Mouse (Mus musculus): Measurements from ENCODE around the gene Stat1. TPM values are rescaled to one million over a fixed set of nuclear protein-coding genes. Genes with fewer than 3 reads are reported as not detected.

The Stat1 gene
- polyA plus RNA-seq, 1 experiment, result 40.8 TPM

DNA sequence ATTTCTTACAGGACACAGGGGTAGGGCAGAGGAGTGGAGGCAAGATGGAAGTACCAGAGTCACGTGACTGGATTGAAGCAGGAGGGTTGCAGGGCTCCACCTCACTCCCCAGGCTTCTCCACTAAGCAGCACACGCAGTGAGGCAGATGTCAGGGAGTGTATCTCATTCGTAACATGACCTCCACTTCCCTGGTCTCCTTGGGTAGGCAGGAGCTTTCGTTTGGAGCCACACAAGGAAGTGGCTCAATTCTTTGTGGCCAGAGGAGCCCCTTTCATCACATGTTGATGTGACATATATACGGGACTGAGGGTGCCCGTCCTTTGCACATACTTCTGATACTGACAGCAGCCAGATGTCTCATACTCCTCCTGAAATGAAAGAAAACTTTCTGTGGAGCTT lies 10.6 kb downstream of the Stat1 start:
- WGBS, result 62% methylated on average over 6 of the region's 6 CpGs
- H3K27me3 ChIP-seq (replicated peaks; ENCODE audit: control insufficient read depth, insufficient read depth, low read length), result no peaks in the 10 kb centered on the region

DNA sequence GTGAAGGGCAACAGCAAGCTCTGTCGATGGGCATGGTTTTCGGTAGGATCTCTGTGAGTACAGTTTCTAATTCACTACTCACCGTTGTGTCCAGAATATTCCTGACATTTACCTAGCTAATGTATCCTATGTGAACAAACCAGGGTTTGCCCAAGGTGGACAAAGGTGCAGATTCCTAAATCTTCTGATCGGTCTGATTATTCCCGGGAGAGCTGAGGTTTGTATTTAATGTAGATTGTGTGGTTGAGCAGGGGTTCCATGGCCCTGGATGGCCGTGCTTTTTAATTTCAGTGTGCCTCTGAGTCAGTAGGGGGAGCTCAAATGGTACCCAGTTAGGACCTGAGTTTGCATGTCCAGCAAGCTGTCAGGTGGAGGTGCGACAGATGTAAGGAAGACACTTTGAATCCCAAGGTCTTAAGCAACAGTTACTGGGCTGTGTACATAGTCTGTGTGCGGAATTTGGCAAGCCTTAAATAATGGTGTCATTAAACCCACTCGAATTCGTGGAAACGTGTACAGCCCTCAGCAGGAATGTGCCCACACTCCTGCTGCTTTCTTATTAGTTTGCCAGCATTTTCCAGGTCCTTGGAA lies 12.6 kb downstream of the Stat1 start:
- H3K36me3 ChIP-seq (ENCODE audit: control insufficient read depth, insufficient read depth, low read length), result peaks cover 2% of the 10 kb centered on the region; the same call in 1 of the 2 replicates
- TF ChIP-seq POLR2A (IDR thresholded peaks at IDR 0.05; ENCODE audit: low read depth, low read length), result no peak
- TF ChIP-seq CTCF (conservative IDR thresholded peaks at IDR 0.05; ENCODE audit: insufficient read depth, insufficient read length, low read depth, low read length), result no peak

More for the DNA sequence above, 10.6 kb downstream of the Stat1 start:
- Histone ChIP-seq H3K4me1 (ENCODE audit: control insufficient read depth, insufficient read depth, low read length) (no peaks in the 10 kb centered on the region), H3K27ac (ENCODE audit: insufficient read depth, low read depth, low read length) (no peak overlapping the region), H3K36me3 (ENCODE audit: control insufficient read depth, insufficient read depth, low read length) (peaks cover 2% of the 10 kb centered on the region; the same call in 1 of the 2 replicates), H3K4me3 (ENCODE audit: insufficient read depth, low read depth, low read length) (no peak overlapping the region)
- no peak for DNase-seq
- TF ChIP-seq CTCF (conservative IDR thresholded peaks at IDR 0.05; ENCODE audit: insufficient read depth, insufficient read length, low read depth, low read length) (no peak), POLR2A (IDR thresholded peaks at IDR 0.05; ENCODE audit: low read depth, low read length) (no peak)

DNA sequence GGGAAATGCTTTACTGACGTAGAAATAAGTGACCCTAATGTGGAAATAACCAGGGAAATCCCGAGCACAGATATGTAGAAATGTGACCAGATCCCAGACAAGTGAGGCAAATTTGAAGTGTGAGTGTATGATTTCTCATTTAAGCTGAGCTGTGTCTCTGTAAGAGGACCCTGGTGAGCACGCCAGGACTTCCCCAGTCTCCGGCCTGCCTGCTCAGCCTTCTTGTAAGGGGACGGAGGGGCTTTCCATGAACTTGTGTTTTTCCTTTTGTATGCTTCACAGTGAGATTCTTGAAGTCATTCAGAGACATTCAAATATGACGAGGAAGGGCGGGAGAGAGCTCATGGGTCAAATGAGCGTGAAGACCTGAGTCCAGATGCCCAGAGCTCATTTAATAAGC lies 14.0 kb downstream of the Stat1 start:
- no peak overlapping the region for H3K4me3 ChIP-seq (ENCODE audit: insufficient read depth, low read depth, low read length)
- peaks cover 2% of the 10 kb centered on the region; the same call in 1 of the 2 replicates for H3K36me3 ChIP-seq (ENCODE audit: control insufficient read depth, insufficient read depth, low read length)
- no peaks in the 10 kb centered on the region for H3K4me1 ChIP-seq (ENCODE audit: control insufficient read depth, insufficient read depth, low read length)
- no peak for DNase-seq
- TF ChIP-seq POLR2A (IDR thresholded peaks at IDR 0.05; ENCODE audit: low read depth, low read length), result no peak
- no peak for TF ChIP-seq CTCF (conservative IDR thresholded peaks at IDR 0.05; ENCODE audit: insufficient read depth, insufficient read length, low read depth, low read length)
- H3K27ac ChIP-seq (ENCODE audit: insufficient read depth, low read depth, low read length), result no peak overlapping the region
- 93% methylated on average over 8 of the region's 8 CpGs for WGBS
- H3K27me3 ChIP-seq (replicated peaks; ENCODE audit: control insufficient read depth, insufficient read depth, low read length), result no peaks in the 10 kb centered on the region

More for the DNA sequence above, 12.6 kb downstream of the Stat1 start:
- no peak overlapping the region for H3K4me3 ChIP-seq (ENCODE audit: insufficient read depth, low read depth, low read length)
- H3K27me3 ChIP-seq (replicated peaks; ENCODE audit: control insufficient read depth, insufficient read depth, low read length), result no peaks in the 10 kb centered on the region
- H3K4me1 ChIP-seq (ENCODE audit: control insufficient read depth, insufficient read depth, low read length), result no peaks in the 10 kb centered on the region
- no peak for DNase-seq
- 85% methylated on average over 11 of the region's 11 CpGs for WGBS
- H3K27ac ChIP-seq (ENCODE audit: insufficient read depth, low read depth, low read length), result no peak overlapping the region

DNA sequence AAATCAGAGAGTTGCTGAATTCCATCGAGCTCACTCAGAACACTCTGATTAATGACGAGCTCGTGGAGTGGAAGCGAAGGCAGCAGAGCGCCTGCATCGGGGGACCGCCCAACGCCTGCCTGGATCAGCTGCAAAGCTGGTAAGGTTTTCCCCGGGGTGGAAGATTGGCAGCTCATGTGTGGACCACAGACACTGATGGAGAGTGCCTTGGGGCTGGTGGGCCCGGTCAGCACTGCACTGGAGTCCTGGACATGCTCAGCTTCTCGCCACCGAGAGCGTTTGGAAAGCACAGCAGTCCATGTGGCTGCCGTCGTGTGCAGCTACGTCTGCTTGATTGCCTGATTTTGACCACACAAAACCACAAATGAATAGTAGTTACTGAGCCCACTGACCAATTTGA lies 18.1 kb downstream of the Stat1 start:
- Histone ChIP-seq H3K4me1 (ENCODE audit: control insufficient read depth, insufficient read depth, low read length) (no peaks in the 10 kb centered on the region), H3K4me3 (ENCODE audit: insufficient read depth, low read depth, low read length) (no peak overlapping the region), H3K27ac (ENCODE audit: insufficient read depth, low read depth, low read length) (no peak overlapping the region), H3K36me3 (ENCODE audit: control insufficient read depth, insufficient read depth, low read length) (peaks cover 5% of the 10 kb centered on the region), H3K27me3 (replicated peaks; ENCODE audit: control insufficient read depth, insufficient read depth, low read length) (no peaks in the 10 kb centered on the region)
- TF ChIP-seq POLR2A (IDR thresholded peaks at IDR 0.05; ENCODE audit: low read depth, low read length) (no peak), CTCF (conservative IDR thresholded peaks at IDR 0.05; ENCODE audit: insufficient read depth, insufficient read length, low read depth, low read length) (no peak)
- 84% methylated on average over 16 of the region's 16 CpGs for WGBS
- DNase-seq, result no peak

DNA sequence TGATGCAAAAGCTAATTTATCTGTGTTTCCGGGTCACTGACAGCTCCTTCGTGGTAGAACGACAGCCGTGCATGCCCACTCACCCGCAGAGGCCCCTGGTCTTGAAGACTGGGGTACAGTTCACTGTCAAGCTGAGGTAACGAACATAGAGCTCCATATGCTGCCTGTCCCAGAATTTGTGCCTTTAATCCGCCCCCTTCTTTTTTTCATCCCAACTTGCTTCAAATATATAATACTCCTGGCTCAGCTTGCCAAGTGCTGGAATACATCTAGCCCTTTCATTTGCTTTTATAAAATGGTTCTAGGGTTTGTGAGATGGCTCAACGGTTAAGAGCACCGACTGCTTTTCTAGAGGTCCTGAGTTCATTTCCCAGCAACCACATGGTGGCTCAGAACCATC lies 21.3 kb downstream of the Stat1 start:
- TF ChIP-seq CTCF (conservative IDR thresholded peaks at IDR 0.05; ENCODE audit: insufficient read depth, insufficient read length, low read depth, low read length) (no peak), POLR2A (IDR thresholded peaks at IDR 0.05; ENCODE audit: low read depth, low read length) (no peak)
- DNase-seq, result no peak
- Histone ChIP-seq H3K27me3 (replicated peaks; ENCODE audit: control insufficient read depth, insufficient read depth, low read length) (no peaks in the 10 kb centered on the region), H3K36me3 (ENCODE audit: control insufficient read depth, insufficient read depth, low read length) (peaks cover 3% of the 10 kb centered on the region), H3K4me1 (ENCODE audit: control insufficient read depth, insufficient read depth, low read length) (no peaks in the 10 kb centered on the region), H3K4me3 (ENCODE audit: insufficient read depth, low read depth, low read length) (no peak overlapping the region), H3K27ac (ENCODE audit: insufficient read depth, low read depth, low read length) (no peak overlapping the region)
- 59% methylated on average over 9 of the region's 9 CpGs for WGBS

DNA sequence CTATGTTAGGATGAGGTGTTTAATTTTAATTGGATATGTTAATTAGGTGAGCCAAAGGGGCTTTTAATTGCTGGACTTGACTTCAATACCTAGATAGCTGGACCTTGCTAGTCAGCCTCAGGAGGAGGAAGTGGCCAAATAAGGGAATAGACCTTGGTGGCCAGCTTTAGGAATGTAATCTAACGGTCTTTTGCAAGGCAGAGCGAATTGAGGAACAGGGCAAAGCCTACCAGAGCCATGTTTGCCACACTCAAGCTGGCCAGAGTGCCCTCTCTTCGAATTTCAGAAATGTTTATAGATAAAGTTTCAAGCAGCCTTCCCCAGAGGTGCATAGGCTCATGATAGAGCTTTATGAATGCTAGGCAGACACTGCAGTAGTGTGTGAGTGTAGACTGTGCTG lies 22.2 kb downstream of the Stat1 start:
- Histone ChIP-seq H3K36me3 (ENCODE audit: control insufficient read depth, insufficient read depth, low read length) (peaks cover 3% of the 10 kb centered on the region), H3K4me1 (ENCODE audit: control insufficient read depth, insufficient read depth, low read length) (no peaks in the 10 kb centered on the region), H3K27me3 (replicated peaks; ENCODE audit: control insufficient read depth, insufficient read depth, low read length) (no peaks in the 10 kb centered on the region), H3K27ac (ENCODE audit: insufficient read depth, low read depth, low read length) (no peak overlapping the region), H3K4me3 (ENCODE audit: insufficient read depth, low read depth, low read length) (no peak overlapping the region)
- 60% methylated on average over 3 of the region's 3 CpGs for WGBS
- no peak for DNase-seq
- TF ChIP-seq CTCF (conservative IDR thresholded peaks at IDR 0.05; ENCODE audit: insufficient read depth, insufficient read length, low read depth, low read length) (no peak), POLR2A (IDR thresholded peaks at IDR 0.05; ENCODE audit: low read depth, low read length) (no peak)

DNA sequence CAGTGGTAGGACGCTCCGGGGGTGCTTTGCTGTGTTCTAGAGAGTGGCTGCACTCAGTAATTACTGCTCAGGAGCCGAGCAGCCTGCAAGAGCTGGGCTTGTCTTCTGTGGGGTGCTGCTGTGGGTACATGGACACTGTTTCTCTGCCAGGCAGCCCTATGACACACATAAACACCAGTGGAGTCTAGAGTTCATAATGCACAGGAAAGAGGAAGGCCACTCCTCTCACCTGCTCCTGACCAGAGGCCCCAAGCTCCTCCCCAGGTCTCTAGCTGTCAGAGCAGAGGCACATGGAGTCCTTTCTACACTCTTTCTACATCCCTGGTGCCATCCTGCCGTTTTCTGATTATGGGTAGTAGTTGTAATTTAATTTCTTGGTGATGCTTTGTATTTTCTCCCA lies 22.9 kb downstream of the Stat1 start:
- WGBS, result 77% methylated on average over 4 of the region's 4 CpGs
- Histone ChIP-seq H3K27me3 (replicated peaks; ENCODE audit: control insufficient read depth, insufficient read depth, low read length) (no peaks in the 10 kb centered on the region), H3K4me3 (ENCODE audit: insufficient read depth, low read depth, low read length) (no peak overlapping the region), H3K4me1 (ENCODE audit: control insufficient read depth, insufficient read depth, low read length) (no peaks in the 10 kb centered on the region), H3K36me3 (ENCODE audit: control insufficient read depth, insufficient read depth, low read length) (peaks cover 3% of the 10 kb centered on the region), H3K27ac (ENCODE audit: insufficient read depth, low read depth, low read length) (no peak overlapping the region)
- DNase-seq, result no peak
- no peak for TF ChIP-seq POLR2A (IDR thresholded peaks at IDR 0.05; ENCODE audit: low read depth, low read length)
- TF ChIP-seq CTCF (conservative IDR thresholded peaks at IDR 0.05; ENCODE audit: insufficient read depth, insufficient read length, low read depth, low read length), result no peak
